Mouse (Mus musculus): ENCODE data around the gene Hoxb2.

The Hoxb2 gene

DNA sequence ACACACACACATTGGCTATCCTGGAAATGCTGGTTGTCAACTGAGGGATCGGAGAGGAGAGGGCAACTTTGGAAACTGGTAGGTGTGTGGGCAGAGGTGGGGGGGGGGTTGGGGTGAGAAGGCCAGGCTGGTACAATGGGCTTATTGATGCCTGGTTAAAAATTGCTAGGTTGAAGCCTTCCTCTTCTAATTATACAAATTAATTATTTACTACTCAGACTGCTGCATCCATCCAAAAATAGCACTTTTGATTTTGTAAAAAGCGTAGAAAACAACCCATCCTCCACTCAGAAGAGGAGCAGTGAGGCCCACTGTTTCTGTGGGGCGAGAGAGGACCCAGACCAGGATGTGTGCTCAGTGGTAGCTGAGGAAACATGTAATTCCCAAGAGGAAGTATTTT lies 15.3 kb upstream of the Hoxb2 start:
- DNase-seq (ENCODE audit: low spot score in 2 of 2) = no peak

DNA sequence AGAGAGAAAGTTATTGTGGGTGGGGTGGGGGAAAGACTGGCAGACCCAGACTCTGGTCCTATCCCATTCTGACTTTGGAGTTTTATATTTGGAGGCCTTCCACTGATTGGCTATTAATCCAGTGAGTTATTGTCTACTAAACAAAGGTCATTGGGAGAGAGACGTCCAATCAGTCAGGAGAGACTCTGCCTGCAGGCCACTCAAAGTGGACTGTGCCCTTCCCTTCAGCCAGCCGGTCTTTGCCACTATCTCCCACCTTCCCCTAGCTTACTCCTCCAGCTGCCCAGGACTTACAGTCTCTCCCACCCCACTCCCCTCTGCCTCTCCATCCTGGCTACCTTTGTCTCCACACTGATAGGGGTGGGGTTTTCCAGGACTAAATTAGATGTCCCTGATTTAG lies 13.7 kb upstream of the Hoxb2 start:
- DNase-seq (ENCODE audit: low spot score in 2 of 2) = no peak

DNA sequence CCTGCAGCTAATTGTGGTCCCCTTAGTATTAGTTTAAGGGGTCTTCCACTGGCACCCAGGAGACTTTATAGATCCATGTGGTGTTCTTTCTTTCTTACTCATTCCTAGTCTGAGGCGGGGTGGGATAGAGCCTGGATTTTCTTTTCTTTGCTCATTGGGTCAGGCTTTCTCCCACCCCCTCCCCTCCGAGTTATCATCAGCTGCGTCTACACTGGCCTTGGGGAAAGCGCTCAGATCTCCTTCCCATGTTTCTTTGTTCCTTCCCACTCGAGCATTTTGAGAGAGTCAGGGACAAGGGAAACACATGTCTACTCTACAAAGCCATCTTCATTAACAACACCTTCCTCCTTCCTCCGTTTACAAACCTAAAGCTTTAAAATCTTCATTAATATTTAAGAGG lies 13.3 kb upstream of the Hoxb2 start:
- no peak for DNase-seq (ENCODE audit: low spot score in 2 of 2)

DNA sequence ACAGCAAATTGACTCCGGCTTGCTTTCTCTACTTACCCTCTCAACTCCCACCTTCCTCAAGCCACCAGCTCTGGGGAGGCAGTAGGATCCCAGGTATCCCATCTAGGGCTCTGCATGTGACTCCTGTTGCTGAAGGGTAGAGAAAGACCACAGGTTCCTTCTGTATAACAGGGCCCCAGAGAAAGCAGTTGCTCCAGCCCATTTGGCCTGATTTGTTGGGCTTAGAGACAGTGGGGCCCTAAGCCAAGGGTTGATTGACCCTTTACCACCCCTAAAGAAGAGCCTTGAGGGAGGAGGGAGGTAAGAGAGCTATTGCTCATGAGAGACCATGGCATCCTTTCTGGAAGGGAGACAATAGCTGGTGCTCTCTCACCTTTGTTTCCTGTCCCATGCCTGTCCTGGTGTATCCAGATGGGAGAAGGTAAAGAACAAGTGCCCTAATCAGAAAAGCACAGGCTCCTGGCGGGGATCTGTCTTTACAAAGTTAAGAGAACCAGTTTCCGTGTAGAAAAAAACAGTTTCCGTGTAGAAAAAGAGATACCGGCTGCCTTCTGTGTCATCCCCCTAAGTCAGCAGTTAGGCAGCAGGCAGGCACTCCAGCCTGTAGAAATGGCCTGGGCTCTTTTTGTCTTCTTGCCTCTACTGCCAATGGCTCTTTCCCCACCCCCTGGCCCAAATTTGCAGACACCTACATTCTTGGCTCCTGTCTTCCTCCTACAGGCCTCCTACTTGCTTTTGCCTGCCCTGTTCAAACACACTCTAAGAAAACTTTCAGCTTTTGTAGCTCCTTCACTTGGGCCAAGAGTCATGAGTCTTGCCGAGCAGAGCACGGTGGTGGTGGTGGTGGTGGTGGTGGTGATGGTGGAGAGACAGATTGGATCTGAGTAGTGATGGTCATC lies 11.1 kb upstream of the Hoxb2 start:
- DNase-seq (ENCODE audit: low spot score in 2 of 2) = no peak

DNA sequence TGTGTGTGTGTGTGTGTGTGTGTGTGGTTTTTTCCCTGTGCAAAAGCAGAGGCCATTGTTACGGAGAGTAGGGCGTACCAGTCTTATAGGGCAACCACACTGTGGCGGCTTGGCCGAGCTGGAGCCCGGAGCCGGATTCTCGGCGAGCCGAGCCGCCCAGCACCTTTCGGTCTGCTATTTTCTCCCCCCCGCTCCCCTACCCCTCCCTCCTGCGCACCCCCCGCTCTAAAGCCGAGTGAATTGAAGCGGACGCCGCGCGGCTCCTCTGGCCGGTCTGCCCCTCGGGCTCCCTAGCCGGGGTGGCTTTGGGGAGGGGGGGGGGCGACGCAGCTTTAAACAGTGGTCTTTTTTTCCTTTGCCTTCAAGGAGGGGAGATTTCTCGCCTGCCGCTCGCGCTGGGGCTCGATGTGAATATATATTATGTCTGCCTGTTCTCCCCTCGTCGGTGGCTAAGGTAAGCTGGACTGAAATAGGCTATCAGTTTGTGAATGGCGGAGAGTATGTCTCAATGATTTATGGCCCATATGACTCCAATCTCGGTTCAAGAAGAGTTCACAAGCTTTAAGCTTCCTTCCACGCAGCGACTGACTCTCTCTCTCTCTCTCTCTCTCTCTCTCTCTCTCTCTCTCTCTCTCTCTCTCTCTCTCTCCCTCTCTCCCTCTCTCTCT lies 9.5 kb upstream of the Hoxb2 start:
- DNase-seq (ENCODE audit: low spot score in 2 of 2) = no peak

DNA sequence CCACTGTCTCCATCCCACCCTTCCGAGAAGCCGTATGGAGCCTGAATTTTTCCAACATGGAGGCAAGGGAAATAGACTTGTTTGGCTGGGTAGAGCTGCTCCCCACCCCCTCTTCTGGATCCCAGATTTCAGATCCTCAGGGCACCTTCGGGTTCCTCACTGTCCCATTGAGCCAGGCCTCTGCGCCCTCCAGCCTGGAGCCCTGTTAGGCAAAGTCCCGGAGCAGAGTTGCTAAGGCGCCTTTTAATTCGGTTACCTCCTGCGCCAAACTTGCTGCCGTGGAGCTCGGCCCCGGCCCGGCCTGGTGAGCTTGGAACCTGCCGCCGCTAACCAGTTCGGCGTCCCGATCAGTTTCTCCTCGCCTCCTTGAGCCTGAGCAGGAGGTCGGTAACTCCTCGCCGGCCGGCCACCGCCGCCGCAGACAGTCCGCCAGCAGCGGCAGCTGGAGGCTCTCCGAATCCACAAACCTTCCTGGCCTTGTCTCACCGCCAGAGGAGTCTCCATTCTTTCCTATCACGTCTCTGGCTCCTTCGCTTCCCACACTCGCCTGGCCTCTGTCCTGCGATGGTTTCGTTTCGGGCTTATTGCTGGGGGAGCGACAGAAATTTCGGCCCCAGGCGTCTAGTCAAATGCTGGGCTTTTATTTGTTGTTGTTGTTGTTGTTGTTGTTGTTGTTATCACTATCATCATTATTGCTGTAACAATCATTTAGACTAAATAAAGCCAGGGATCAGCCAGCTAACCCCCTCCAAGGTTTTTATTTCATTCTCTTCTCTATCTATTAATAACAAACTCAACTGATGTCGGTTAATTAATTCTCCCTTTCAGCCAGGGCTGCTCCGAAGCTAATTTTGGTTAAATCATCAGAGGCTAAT lies 8.4 kb upstream of the Hoxb2 start:
- DNase-seq (ENCODE audit: low spot score in 2 of 2) = no peak

DNA sequence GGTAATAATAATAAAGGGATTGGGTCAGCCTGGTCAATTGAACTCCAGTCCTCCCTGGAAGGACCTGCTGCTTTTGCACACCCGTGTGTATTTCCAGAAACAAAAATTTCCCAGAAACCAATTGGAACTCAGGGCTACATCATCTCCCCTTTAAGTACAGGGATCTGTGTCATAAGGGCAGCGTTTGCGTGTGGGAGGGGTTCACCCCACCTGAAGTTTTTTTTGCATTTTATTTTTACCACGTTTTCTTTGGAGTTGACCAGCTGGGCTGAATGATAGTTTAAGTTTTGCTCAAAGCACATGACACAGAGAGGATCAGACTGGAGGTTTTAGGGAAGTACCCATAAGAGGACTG lies 7.8 kb upstream of the Hoxb2 start:
- no peak for DNase-seq (ENCODE audit: low spot score in 2 of 2)

DNA sequence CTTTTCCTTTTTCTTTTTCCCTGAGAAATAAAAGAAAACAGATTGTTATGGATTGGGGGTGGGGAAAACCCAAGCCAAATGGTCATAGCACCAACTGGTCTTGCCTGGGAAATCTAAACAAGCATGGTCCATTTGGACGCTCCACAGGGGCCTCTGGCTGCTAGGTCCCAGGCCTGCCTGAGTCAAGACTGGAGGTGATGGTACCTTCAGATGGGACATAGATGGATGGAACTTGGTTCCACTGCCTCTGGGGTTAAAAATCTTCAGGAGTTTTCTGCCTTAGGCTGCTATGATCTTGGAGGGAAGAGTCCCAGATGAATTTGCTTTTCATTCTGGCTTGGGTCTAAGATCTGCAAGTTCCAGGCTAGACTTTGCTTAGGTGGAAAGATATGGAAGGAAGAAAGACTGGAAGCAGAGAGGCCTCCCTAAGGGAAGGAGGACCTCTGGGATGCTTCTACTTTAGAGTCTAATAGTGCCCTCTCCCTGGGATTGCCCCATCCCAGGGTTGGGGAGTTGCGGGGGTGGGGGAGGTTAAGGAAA lies 7.0 kb upstream of the Hoxb2 start:
- no peak for DNase-seq (ENCODE audit: low spot score in 2 of 2)

DNA sequence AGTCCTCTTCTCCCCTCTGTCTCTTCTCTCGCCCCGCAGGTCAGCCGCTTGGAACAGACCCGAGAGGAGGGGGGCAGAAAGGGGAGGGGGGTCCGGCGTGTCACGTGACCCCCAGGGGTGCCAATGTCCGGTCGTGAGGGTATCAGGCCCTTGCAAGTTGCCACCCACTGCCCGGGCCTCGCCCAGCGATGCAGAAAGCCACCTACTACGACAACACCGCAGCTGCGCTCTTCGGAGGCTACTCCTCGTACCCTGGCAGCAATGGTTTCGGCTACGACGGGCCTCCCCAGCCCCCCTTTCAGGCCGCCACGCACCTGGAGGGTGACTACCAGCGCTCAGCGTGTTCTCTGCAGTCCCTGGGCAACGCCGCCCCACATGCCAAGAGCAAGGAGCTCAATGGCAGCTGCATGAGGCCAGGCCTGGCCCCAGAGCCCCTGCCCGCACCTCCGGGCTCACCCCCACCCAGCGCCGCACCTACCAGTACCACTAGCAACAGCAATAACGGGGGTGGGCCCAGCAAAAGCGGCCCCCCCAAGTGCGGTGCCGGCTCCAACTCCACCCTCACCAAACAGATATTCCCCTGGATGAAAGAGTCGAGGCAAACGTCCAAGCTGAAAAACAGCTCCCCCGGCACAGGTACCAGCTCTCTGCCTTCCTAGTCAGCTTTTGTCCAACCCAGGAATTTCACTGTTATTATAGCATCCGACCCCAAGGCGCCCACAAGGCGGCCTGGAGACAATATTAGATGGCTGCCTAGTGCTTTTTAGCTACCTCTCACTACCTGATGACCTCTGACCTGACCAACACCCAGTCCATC lies 6.1 kb upstream of the Hoxb2 start:
- DNase-seq (ENCODE audit: low spot score in 2 of 2) = no peak

DNA sequence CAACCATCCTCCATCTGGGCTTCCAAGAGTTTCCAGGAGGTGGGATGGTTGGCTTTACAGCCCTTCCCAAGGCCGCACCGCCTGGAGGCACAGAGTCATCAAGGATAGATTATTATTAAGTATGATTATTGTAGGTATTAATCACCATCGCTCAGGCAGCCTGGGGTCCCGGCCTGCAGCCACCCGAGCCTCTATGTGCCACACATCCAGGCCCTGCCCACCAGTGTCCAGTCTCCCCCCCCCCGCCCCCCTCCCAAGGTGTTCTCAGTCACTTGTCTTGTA lies 5.5 kb upstream of the Hoxb2 start:
- no peak for DNase-seq (ENCODE audit: low spot score in 2 of 2)

DNA sequence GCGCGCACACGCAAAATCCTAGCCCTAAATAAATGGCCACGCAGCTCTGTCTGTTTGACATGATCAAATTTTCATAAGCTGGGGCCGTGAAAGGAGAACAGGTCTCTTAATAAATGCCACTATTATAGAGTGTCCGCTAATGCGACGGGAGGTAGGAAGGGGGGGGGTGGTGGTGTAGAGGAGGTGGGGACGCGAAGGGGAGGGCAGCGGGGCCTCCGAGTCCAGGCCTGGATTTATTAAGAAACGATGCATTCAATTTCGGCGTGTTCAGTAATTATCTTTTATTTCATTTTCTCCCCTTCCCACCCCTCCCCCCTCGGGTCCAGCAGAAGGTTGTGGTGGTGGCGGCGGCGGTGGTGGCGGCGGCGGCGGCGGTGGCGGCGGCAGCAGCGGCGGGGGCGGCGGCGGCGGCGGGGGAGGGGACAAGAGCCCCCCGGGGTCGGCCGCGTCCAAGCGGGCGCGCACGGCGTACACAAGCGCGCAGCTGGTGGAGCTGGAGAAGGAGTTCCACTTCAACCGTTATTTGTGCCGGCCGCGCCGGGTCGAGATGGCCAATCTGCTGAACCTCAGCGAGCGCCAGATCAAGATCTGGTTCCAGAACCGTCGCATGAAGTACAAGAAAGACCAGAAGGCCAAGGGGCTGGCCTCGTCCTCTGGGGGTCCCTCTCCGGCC lies 5.0 kb upstream of the Hoxb2 start:
- no peak for DNase-seq (ENCODE audit: low spot score in 2 of 2)

DNA sequence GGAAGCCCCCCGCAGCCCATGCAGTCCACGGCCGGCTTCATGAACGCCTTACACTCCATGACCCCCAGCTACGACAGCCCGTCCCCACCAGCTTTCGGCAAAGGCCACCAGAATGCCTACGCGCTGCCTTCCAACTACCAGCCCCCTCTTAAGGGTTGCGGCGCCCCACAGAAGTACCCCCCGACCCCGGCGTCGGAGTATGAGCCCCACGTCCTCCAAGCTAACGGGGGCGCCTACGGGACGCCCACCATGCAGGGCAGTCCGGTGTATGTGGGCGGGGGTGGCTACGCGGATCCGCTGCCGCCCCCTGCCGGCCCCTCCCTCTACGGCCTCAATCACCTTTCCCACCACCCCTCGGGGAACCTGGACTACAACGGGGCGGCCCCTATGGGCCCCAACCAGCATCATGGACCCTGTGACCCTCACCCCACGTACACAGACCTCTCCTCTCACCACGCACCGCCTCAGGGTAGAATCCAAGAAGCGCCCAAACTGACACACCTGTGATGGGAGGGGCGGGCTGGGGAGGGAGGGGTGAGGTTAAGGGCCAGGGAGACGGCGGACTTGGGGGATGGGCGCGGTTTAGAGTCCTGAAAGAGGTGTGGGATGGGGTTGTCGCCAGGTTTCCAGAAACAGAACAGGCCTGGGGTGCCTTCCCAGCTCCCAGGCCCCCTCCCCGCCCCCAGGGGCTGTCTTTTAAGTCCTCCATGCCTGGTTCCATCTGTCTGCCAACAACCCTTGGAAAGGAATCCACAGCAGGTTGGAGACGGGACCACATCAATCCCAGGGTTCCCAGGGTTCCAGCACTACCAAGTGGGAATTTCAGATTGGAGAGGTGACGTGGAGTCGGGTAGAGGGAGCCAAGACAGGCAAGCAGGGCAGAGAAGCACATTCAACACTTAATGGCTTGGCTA lies 4.2 kb upstream of the Hoxb2 start:
- DNase-seq (ENCODE audit: low spot score in 2 of 2) = no peak

DNA sequence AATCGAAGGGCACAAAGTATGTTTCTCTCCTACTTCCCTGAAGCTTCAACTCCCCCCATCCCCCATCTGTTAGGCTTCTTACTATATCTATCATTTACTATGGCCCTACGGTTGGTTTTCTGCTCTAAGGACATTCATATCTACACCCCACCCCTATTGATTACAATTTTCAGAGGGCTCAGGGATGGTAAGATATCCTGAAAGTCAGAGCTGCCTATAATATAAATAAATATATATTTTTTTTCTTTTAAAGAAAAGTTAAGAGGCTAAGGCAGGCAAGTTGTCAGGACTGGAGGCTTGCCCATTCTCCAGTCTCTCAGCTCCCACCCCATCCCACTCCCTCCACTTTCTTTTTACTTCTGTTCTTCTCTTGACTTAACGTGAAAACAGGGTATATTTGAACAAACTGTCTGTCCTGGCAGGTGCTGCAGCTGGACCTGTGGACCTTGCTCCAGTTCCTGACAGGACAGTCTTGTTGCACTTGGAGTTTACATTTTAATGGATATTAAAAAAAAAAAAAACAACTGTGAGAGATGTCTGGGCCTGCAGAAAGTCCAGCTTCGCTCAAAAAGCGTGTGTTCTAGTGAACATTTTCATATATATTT lies 3.3 kb upstream of the Hoxb2 start:
- DNase-seq (ENCODE audit: low spot score in 2 of 2) = no peak

DNA sequence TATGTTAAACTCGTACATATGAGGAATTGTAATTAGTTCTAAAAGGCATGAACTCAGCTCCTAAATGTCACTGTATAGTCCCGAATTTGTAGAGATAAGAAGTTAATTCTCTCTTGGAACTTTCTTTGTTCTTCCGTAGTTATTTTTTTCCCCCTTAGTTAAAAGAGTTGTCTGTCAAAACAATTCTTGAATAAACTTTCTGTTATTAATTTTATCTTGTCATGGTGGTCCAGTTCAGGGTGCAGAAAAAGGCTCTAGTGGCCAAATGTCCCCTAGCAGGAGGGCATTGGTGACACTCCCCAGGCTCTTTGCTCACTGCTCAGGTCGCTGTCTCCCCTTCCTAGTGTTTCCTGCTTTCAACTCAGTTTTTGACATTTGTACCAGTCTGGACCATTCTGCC lies 2.6 kb upstream of the Hoxb2 start:
- DNase-seq (ENCODE audit: low spot score in 2 of 2) = no peak

DNA sequence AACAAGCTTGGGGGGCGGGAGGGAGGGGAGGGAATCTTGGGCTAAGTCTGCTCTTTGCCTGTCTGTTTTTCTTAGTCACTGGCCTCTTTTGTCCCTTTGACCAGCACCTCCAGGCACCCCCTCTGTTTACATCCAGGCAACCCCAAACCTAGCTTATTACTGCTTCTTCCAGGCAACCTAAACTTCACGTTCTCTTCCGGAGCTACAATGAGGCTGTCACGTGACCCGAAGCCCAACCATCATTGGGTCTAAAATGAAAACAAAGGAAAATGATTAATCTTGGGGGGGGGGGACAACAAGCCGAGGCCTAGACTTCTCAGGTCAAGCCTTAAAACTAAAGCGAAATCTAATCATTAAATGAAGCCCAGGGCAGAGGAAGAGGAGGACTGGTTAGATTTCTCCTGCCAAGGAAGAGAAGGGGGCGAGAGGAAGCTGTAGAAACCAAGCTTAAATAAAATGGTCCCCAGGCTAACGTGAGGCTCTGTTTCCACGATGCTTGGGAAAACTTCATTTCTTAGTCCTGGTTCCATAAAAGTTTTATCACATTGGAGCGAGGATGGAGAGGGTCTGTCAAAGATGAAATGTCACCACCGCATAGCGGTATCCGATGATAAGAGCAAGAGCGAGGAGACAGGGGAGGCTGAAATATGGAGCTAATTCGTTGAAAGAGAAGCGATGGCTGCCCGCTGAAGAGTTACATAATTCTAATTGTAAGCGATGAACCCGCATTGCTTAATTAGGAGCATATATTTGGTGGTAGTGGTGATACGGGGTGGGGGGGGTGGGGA lies 2.0 kb upstream of the Hoxb2 start:
- DNase-seq (ENCODE audit: low spot score in 2 of 2) = no peak

DNA sequence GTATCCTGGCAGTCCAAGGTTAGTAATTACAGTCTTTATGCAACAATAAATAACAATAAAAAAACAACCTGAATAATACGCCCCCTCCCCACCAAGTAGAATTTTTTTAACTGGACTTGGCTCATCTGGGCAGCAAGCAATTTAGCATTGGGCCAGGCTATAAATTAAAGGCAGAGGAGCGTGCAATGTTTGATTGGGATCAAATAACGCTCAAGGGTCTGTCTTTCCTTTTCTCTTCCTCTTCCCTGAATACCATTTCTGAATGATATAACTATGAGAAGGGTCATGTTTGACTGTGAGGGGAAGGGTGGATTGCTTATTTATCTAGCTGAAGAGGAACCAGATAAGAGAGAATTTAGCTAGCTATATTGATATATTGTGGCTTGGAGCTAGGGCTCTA lies 1.3 kb upstream of the Hoxb2 start:
- no peak for DNase-seq (ENCODE audit: low spot score in 2 of 2)

DNA sequence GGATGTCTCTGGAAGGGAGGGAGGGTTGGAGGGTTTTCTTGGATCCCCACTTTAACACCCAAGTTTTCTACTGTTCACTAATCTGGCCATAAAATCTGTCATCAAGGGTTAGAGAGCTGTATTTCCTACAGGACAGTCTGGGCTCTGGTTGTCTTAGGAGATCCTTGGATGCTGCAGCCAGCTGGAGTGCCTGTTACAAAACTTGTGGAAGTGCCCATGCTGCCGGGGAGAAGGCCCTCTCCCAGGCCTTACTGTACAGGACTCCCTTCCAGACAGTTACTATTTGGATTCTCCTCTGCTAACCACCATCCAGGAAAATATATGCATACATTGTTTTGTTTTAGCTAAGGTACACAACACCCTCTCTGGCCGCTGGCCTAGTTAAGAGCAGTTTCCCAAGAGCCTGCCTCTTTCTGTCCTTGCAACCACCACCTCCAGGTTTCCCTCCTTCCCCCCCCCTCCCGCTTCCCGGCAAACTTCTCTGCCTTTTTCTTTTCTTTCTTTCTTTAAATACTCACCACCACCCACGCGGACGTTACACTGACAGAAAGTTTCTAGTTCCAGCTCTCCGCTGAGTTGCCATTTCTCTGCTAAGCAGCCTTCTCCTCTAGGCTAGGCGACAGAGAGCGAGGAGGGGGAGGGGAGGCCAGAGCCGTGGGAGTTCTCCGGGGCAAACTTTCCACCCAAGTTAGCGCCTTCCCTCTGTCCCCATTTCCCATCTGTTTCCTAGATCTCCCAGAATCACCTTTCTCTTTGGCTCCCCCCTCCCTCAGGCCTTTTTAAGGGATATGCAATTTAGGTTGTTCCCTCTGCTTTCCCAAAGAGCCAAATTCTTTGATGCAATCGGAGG lies 609 bp upstream of the Hoxb2 start:
- no peak for DNase-seq (ENCODE audit: low spot score in 2 of 2)

DNA sequence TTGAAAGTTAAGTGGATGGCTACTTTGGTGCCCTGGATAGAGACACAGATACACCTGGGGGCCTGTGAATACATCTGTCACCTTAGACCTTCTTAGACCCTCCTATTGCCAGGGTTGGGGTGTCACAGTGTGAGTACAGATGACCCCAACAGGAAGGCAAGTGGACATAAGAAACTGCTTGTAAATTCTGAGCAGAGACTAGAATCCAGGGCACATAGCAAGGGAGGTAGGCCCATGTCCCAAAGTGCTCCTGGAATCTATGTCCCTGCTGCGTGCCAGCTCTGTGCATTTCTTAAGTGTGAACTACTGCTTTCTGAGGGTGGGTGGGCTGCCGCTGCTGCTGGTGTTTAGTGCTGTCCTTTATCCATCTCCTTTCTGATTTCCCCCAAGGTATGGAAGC lies 466 bp downstream of the Hoxb2 start:
- no peak for DNase-seq (ENCODE audit: low spot score in 2 of 2)

All from frontal cortex, postnatal 10 days (tissue).